Mouse (Mus musculus): ENCODE measurements around the gene Col4a1. TPM values are rescaled to one million over a fixed set of nuclear protein-coding genes. Genes with fewer than 3 reads are reported as not detected.

Col4a1 gene
- polyA plus RNA-seq, 1 experiment from 2014 or later: 90.6 TPM

- ATAC-seq (replicated peaks): no peak
- no peak overlapping the region for H3K27ac ChIP-seq
- peaks cover 26% of the 10 kb centered on the region for H3K4me1 ChIP-seq
- no peaks in the 10 kb centered on the region for H3K9me3 ChIP-seq
- H3K27me3 ChIP-seq (replicated peaks): peaks cover 26% of the 10 kb centered on the region
- WGBS: 32% methylated on average over 5 of the region's 5 CpGs
- H3K9ac ChIP-seq: no peak overlapping the region
- no peak overlapping the region for H3K4me2 ChIP-seq
- H3K4me3 ChIP-seq: no peak overlapping the region
- H3K36me3 ChIP-seq (replicated peaks): no peaks in the 10 kb centered on the region
These were observed 3.4 kb downstream of the Col4a1 start for GRCm38 (mm10) chr8:11309226-11309625.

GRCm38 (mm10) chr8:11308570-11308998 is 4.0 kb downstream of the Col4a1 start:
- H3K27ac ChIP-seq: no peak overlapping the region
- no peak overlapping the region for H3K4me3 ChIP-seq
- H3K4me2 ChIP-seq: no peak overlapping the region
- H3K9ac ChIP-seq: no peak overlapping the region
- no peaks in the 10 kb centered on the region for H3K36me3 ChIP-seq (replicated peaks)
- ATAC-seq (replicated peaks): no peak
- peaks cover 20% of the 10 kb centered on the region for H3K27me3 ChIP-seq (replicated peaks)
- no peaks in the 10 kb centered on the region for H3K9me3 ChIP-seq
- WGBS: 16% methylated on average over 7 of the region's 7 CpGs
- peaks cover 22% of the 10 kb centered on the region for H3K4me1 ChIP-seq

- Histone ChIP-seq H3K4me1 (peaks cover 11% of the 10 kb centered on the region), H3K9ac (no peak overlapping the region), H3K4me2 (no peak overlapping the region), H3K36me3 (replicated peaks) (no peaks in the 10 kb centered on the region), H3K27ac (no peak overlapping the region), H3K9me3 (no peaks in the 10 kb centered on the region), H3K4me3 (no peak overlapping the region), H3K27me3 (replicated peaks) (peaks cover 14% of the 10 kb centered on the region)
- 63% methylated on average over 7 of the region's 7 CpGs for WGBS
- ATAC-seq (replicated peaks): peak; percentile 19; the same call in 1 of the 2 replicates
These were observed 5.2 kb downstream of the Col4a1 start for GRCm38 (mm10) chr8:11307451-11307850.

- no peak for ATAC-seq (replicated peaks)
These were observed 7.1 kb downstream of the Col4a1 start for GRCm38 (mm10) chr8:11305539-11305938.

GRCm38 (mm10) chr8:11304027-11304601 is 8.5 kb downstream of the Col4a1 start:
- no peaks in the 10 kb centered on the region for H3K36me3 ChIP-seq (replicated peaks)
- H3K4me2 ChIP-seq: no peak overlapping the region
- H3K9me3 ChIP-seq: no peaks in the 10 kb centered on the region
- no peaks in the 10 kb centered on the region; the same call in 1 of the 2 replicates for H3K27me3 ChIP-seq (replicated peaks)
- no peaks in the 10 kb centered on the region for H3K4me1 ChIP-seq
- no peak overlapping the region for H3K9ac ChIP-seq
- no peak overlapping the region for H3K27ac ChIP-seq
- no peak for ATAC-seq (replicated peaks)
- WGBS: 90% methylated on average over 6 of the region's 6 CpGs
- no peak overlapping the region for H3K4me3 ChIP-seq

More at GRCm38 (mm10) chr8:11305539-11305938, 7.1 kb downstream of the Col4a1 start:
- H3K4me1 ChIP-seq: no peaks in the 10 kb centered on the region
- H3K27me3 ChIP-seq (replicated peaks): peaks cover 12% of the 10 kb centered on the region
- H3K4me2 ChIP-seq: no peak overlapping the region
- WGBS: 82% methylated on average over 1 of the region's 1 CpGs
- H3K4me3 ChIP-seq: no peak overlapping the region
- no peak overlapping the region for H3K27ac ChIP-seq
- H3K9me3 ChIP-seq: no peaks in the 10 kb centered on the region
- H3K36me3 ChIP-seq (replicated peaks): no peaks in the 10 kb centered on the region
- no peak overlapping the region for H3K9ac ChIP-seq

GRCm38 (mm10) chr8:11300436-11300835 is 12.2 kb downstream of the Col4a1 start:
- H3K4me1 ChIP-seq: no peaks in the 10 kb centered on the region
- 0 out of 2 replicates have a peak, but pooled peaks have one; percentile 50 for ATAC-seq (replicated peaks)
- no peak overlapping the region for H3K9ac ChIP-seq
- H3K9me3 ChIP-seq: no peaks in the 10 kb centered on the region
- 79% methylated on average over 8 of the region's 8 CpGs for WGBS
- H3K36me3 ChIP-seq (replicated peaks): no peaks in the 10 kb centered on the region
- no peak overlapping the region for H3K27ac ChIP-seq
- H3K4me2 ChIP-seq: no peak overlapping the region
- H3K27me3 ChIP-seq (replicated peaks): no peaks in the 10 kb centered on the region
- no peak overlapping the region for H3K4me3 ChIP-seq

- no peaks in the 10 kb centered on the region for H3K9me3 ChIP-seq
- H3K4me3 ChIP-seq: no peak overlapping the region
- H3K27me3 ChIP-seq (replicated peaks): no peaks in the 10 kb centered on the region
- 86% methylated on average over 3 of the region's 3 CpGs for WGBS
- H3K4me2 ChIP-seq: no peak overlapping the region
- no peak overlapping the region for H3K9ac ChIP-seq
- no peak for ATAC-seq (replicated peaks)
- no peak overlapping the region for H3K27ac ChIP-seq
- H3K36me3 ChIP-seq (replicated peaks): no peaks in the 10 kb centered on the region
- no peaks in the 10 kb centered on the region for H3K4me1 ChIP-seq
These were observed 13.4 kb downstream of the Col4a1 start for GRCm38 (mm10) chr8:11299317-11299602.

- no peak overlapping the region for H3K27ac ChIP-seq
- H3K4me2 ChIP-seq: no peak overlapping the region
- H3K27me3 ChIP-seq (replicated peaks): no peaks in the 10 kb centered on the region
- H3K9me3 ChIP-seq: no peaks in the 10 kb centered on the region
- no peak for ATAC-seq (replicated peaks)
- H3K4me1 ChIP-seq: no peaks in the 10 kb centered on the region
- no peak overlapping the region for H3K9ac ChIP-seq
- H3K4me3 ChIP-seq: no peak overlapping the region
- 78% methylated on average over 12 of the region's 12 CpGs for WGBS
- no peaks in the 10 kb centered on the region for H3K36me3 ChIP-seq (replicated peaks)
These were observed 13.9 kb downstream of the Col4a1 start for GRCm38 (mm10) chr8:11298531-11299316.

GRCm38 (mm10) chr8:11297141-11297838 is 15.3 kb downstream of the Col4a1 start:
- Histone ChIP-seq H3K9me3 (no peaks in the 10 kb centered on the region), H3K27ac (no peak overlapping the region), H3K4me3 (no peak overlapping the region), H3K4me2 (no peak overlapping the region), H3K36me3 (replicated peaks) (no peaks in the 10 kb centered on the region), H3K27me3 (replicated peaks) (no peaks in the 10 kb centered on the region), H3K9ac (no peak overlapping the region), H3K4me1 (no peaks in the 10 kb centered on the region)
- ATAC-seq (replicated peaks): no peak
- 83% methylated on average over 8 of the region's 8 CpGs for WGBS

DNA sequence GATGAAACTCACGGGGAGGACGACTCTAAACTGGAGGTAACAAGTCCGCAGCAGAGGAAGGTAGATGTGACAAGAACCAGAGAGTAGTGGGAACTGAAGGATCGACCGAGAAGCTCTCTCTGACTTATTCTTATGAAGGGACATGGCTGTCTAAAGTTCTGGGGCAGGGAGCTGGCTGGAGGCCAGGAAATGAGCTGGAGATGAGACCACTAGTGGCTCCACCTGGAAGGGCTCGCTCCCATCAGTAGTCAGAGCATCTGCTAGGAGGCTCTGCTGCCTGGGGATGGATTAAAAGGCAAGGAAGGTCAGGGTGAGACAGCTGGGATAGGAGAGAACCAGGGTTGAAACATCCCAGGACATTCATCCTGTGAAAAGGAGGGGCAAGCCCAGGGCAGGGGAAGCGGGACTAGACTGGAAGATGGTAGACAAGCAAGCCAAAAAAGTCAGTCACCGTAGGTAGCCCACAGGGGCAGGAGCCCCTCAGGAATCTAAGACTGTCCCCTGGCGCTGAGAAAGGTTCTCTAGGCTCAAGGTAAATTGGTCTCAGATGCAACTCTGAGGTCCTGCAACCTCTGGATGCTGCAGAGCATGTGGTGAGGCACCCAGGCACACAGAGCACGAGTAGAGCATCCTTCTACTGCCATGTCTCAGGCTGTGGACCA is 16.2 kb downstream of the Col4a1 start:
- ATAC-seq (replicated peaks): no peak
- 89% methylated on average over 10 of the region's 10 CpGs for WGBS

DNA sequence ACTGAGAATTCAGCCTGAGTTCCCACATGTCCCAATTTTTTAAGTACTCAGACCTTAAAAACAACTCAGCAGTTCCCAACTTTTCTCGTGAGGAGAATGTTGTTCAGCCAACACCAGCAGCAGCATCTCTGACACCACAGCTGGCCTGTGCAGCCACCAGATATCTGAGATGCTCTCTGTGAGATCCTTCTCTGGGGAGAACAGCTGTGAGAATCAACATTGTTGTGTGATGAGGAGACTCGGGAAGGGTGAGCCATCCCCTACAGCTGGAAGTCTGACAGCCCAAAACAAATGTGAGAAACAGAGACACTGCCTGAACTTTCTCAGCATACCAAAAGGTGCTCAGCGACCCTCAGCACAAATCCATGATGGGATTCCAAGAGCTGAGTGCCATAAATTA is 20.0 kb downstream of the Col4a1 start:
- WGBS: 71% methylated on average over 3 of the region's 3 CpGs
- no peak overlapping the region for H3K27ac ChIP-seq
- H3K4me3 ChIP-seq: no peak overlapping the region
- no peak for ATAC-seq (replicated peaks)
- no peaks in the 10 kb centered on the region for H3K36me3 ChIP-seq (replicated peaks)
- H3K4me2 ChIP-seq: no peak overlapping the region
- no peaks in the 10 kb centered on the region for H3K4me1 ChIP-seq
- H3K9me3 ChIP-seq: no peaks in the 10 kb centered on the region
- H3K9ac ChIP-seq: no peak overlapping the region
- H3K27me3 ChIP-seq (replicated peaks): no peaks in the 10 kb centered on the region

More for the DNA sequence above, 16.2 kb downstream of the Col4a1 start:
- H3K9me3 ChIP-seq: no peaks in the 10 kb centered on the region
- H3K4me2 ChIP-seq: no peak overlapping the region
- no peaks in the 10 kb centered on the region for H3K36me3 ChIP-seq (replicated peaks)
- H3K4me1 ChIP-seq: no peaks in the 10 kb centered on the region
- H3K27me3 ChIP-seq (replicated peaks): no peaks in the 10 kb centered on the region
- no peak overlapping the region for H3K27ac ChIP-seq
- no peak overlapping the region for H3K9ac ChIP-seq
- no peak overlapping the region for H3K4me3 ChIP-seq

DNA sequence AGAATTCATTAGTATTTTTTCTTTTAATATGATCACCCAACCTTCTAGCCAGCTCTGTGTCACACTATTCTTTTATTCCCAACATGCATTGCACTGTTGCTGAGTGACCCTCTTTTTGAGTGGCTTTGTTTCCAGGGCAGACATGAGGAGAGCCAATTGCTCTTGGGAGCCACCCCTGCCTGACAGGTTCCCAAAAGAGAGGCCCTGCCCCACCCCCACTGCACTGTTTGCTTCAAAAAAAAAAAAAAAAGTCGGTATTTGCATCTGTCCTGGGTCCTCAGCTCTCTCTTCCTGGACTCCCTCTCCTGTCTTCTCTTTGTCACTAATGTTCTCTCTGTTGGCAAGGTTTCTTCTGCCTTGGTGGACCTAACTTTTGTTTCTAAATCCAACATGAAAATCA is 22.1 kb downstream of the Col4a1 start:
- H3K4me1 ChIP-seq: no peaks in the 10 kb centered on the region
- 11% methylated on average over 1 of the region's 1 CpGs for WGBS
- H3K9me3 ChIP-seq: no peaks in the 10 kb centered on the region
- H3K27me3 ChIP-seq (replicated peaks): no peaks in the 10 kb centered on the region
- no peak overlapping the region for H3K27ac ChIP-seq
- H3K9ac ChIP-seq: no peak overlapping the region
- H3K36me3 ChIP-seq (replicated peaks): no peaks in the 10 kb centered on the region
- no peak overlapping the region for H3K4me2 ChIP-seq
- ATAC-seq (replicated peaks): no peak
- no peak overlapping the region for H3K4me3 ChIP-seq

Data from midbrain, embryonic 15.5 days (tissue).